Mouse (Mus musculus) lung, adult 18-20 months (tissue): ENCODE results near the gene 2900026A02Rik.

Experiments used
- DNase-seq, 2 experiments: peaks; one replicate each; pipeline ENCODE4 v3.0.0; 2022; ENCODE audit warnings: mixed read lengths in 2 of 2

2900026A02Rik gene

DNA sequence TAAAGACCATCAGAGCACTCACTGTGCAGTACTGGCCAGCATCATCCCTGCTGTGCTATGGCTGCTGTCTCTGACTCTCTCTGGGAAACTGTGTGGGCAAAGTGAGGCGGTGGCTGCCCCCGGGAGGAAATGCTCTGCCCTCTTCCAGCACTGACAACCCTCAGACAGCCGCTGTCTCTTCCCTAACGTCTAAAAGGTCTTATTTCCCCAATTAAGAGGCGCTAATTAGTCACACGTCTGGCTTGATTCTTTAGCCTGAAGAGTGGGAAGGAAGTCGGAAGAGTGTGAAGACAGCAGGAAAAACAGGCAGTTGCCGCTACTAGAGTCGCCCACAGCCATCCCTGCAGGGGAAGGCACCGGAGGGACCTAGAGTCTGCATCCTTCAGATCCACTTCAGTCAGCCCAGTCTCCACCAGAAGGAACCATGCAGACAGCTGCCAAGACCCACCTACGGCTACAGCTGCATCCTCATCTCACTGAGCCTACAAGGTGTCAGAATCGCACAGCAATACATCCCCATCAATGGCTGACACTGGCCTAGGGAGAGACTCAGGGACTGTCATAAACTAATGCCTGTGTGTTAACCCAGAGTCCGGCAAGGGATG lies 101.1 kb downstream of the 2900026A02Rik start:
- no peak for DNase-seq

DNA sequence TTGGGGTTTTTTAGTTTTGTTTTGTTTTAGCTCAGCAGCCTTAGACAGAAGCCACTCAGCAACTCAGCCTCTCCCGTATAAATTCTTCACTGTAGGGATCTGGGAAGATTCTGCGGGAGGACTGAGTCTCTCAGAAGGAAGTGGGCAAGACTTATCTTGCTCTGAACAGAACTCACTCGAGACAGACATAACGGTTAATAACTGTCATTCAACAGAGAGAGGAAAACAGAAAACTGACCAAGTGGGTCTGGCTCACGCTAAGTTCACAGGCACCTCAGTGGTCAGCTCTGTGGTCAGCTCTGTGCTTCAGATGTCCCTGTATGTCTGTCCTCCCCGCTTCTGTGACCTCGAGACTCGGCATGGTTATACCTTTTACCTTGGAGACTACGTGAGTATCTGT lies 101.7 kb downstream of the 2900026A02Rik start:
- no peak for DNase-seq

DNA sequence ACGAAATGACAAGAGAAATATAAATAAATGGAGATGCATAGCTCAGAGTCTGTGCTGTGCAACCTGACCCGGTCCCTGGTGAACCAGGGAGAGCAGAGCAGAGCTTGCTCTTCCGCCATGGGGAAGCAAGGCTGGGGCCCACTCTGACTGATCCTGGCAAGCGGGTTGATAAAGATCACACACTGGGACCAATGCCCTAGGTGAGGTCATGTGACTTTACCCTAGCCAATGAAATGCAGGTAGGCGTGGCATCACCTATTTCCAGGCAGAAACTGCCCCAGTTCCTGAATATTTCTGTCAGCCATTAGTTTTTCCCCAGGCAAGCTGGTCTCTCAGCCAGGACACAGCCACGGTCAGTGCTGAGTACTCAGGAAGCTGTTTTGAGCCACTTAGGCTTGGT lies 102.3 kb downstream of the 2900026A02Rik start:
- DNase-seq, result no peak

DNA sequence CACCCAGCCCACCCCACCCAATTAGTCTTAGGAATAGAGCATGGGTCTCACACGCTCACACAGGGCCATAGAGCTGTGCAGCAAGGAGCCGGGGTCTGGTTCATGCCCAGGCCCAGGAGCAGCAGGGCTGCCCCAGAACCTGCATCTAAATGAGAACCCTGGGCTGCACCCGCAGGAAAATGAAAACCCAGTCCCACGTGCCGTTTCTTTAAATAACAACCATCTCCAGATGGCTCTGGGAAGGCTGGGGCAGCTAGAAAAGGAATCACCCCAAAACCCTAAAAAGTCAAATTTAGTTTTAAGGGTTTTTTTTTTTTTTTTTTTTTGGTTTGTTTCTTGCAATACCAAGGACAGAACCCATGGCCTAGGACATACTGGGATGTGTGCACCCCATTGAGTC lies 103.7 kb downstream of the 2900026A02Rik start:
- no peak for DNase-seq

DNA sequence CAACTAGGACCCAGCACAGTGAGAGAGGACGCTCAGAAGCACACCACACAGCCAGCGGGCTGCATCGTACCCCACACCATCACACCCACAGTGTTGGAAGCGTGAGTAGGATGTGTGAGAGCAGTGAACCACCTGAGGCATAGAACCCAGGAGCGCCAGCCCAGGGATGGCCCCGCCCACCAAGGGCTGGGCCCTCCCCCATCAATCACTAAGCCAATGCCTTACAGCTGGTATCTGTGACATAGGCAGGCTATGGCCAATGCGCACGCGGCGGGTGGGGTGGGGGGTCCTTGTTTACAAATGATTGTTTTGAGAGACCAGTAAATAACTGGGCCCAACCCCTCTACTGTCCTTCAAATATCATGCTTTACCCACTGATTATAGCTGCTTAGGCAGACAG lies 105.1 kb downstream of the 2900026A02Rik start:
- no peak for DNase-seq

DNA sequence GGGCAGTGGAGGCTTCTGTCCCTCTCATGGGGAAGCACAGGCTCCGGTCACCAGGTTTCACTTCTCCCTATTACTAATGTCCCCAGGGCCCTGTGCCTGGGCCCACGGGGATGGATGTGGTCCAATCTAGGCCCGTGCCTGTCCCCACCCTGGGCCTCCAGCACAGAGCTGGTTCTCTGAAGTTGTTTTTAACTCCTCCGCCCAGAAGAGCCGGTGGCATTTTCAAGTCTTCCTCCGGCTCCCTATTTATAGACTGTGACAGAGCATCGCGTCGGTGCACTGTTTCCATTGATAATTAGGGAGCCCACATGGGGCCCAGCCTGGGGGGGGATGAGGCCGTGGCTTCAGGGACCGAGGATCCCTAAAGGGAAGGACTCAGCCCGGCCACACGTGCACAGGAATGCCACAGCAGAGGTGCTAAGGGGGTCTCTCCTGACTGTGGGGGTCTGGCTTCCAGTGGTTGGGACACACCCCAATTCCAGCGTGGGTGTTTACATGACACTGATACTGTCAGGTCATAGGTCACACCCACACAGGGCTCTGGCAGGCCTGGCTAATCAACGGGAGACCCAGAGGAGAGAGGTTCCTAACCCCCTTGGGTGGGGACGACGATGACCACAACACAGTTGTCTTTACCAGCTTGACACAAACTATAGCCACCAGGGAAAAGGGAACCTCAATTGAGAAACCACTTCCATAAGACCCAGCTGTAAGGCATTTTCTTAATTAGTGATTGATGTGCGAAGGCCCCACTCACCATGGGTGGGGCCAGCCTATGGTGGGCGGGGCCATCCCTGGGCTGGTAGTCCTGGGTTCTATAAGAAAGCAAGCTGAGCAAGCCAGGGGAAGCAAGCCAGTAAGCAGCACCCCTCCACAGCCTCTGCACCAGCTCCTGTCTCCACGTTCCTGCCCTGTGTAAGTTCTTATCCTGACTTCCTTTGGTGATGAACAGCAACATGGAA lies 106.5 kb downstream of the 2900026A02Rik start:
- peak in 1 of 2 experiments; percentile 36 for DNase-seq

DNA sequence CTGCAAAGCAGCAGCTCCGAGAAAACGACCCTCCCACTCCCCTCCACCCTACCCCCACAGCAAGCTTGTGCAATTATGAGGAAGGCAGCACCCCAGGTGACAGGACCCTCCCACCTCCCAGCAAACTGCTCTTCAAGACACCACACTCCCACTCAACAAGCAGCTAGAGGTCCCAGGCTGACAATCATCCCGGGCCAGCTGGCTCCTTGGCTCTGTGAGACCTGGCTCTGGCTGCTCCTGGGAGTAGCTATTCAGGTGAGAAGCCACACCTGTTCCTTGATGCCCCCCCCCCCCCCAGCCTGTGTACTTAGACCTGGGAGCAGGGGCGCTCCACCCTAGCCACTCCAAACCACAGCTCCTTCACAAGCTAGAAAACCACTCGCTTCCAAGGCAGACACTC lies 107.9 kb downstream of the 2900026A02Rik start:
- peak in 1 of 2 experiments; percentile 36 for DNase-seq

DNA sequence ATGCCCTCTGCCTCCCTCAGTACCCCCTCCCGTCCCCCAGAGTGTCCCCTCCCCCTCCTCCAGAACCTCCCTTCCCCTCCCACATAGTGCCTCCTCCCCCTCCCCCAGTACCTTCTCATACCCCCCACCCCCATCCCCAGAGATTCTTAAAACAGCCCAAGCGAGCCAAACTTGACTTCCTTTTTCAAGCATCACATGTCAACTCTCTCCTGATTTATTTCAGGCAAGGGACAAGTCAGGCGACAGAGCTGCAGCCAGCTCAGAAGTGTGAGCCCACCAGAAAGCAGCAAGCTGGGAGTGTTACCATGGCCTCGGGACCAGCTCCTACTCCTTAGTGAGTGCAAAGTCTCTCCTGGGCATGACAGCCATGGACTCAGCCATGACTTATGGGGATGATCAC lies 109.7 kb downstream of the 2900026A02Rik start:
- no peak for DNase-seq

DNA sequence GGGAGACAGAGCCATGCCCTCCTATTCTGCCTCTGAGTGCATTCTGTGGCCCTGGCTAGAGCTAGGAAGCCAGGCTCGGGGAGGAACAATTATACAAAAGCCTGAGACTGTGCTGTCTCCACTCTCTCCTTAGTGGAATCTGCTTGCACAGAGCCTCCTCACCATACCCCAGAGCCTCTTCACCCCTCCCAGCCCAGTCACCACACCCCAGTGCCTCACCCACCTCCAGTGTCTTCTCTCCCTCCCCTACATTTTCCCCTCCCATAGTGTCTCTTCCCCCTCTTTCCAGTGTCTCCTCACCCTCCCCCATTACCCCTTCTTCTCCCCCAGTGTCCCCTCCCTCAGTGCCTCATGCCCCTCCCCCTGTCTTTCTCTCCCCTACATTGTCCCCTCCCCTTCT lies 110.1 kb downstream of the 2900026A02Rik start:
- no peak for DNase-seq

DNA sequence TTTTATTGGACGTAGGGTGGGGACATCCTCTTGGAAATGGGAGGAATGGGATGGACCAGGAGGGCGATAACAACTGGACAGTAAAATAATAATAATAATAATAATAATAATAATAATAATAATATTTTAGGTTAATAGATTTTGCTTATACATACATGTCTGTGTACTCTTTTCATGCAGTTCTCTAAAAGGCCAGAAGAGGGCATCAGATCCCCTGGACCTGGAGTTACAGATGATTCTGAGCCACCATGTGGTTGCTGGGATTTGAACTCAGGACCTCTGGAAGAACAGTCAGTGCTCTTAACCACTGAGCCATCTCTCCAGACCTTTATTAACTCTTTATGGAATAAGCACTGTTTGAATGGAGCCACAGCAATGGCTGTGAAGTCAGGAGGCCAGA lies 111.4 kb downstream of the 2900026A02Rik start:
- peak in 1 of 2 experiments; percentile 52 for DNase-seq

DNA sequence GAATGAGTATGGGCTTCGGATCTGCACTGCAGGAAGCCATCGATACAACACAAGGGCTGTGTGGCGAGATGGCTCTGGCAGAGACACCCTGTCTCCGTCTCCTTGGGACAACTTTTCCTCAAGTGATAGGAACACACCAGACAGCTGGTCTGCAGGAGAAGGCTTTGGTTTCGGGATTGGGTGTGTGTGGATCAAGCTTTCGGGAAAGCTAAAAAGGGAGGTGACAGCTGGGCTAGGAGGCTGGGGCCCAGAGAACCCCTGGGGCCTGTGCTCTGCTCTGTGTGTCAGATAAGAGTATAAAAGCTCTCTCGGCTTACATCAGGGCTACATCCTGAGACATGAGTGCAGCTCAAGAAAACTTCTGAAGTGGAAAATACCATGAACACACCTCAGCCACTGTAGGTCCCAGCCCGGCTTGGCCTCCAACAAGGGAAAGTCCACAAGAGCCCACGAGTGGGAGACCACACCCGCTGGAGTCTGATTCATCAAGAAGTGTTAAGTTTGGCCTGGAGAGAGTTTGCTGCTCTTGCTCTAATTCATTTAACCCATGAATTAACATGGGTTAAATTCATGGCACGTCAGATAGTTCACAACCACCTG lies 112.8 kb downstream of the 2900026A02Rik start:
- DNase-seq, result no peak

DNA sequence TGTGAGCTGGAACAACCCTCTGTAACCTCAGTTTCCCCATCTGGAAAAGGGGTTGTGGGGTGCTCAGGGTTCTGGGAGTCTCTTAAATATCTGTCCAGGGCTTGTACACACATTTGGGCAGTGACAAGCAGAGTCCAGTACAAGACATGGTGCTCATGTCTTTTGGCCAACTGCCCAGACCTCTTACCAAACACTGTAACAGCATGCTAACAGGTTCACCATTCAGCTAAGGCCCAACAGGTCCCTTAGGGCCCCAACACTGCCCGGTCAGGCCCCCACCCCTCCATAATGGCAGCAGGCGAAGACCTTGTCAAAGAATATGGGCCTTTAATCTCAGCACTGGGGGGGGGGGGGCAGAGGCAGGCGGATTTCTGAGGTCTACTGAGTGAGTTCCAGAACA lies 113.3 kb downstream of the 2900026A02Rik start:
- DNase-seq, result peak in 1 of 2 experiments; percentile 68

DNA sequence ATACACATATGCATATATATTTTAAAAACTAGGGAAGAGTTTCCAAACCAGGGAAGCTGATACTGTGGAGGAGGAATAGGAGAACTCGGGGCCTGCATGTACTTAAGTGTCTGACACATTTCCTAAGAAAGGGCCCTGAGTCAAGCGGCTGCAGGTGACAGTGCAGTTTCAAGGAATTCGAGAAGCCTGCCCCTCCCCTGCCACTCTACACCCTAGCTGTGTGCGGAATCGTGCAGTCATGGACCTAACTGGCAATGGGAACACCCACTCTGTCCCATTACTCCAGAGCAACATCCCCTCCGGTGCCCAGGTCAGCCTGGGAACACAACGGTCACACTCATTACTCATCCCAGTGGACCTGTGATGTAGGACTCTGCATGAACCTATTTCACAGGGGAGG lies 114.4 kb downstream of the 2900026A02Rik start:
- peak in 1 of 2 experiments; percentile 33 for DNase-seq

DNA sequence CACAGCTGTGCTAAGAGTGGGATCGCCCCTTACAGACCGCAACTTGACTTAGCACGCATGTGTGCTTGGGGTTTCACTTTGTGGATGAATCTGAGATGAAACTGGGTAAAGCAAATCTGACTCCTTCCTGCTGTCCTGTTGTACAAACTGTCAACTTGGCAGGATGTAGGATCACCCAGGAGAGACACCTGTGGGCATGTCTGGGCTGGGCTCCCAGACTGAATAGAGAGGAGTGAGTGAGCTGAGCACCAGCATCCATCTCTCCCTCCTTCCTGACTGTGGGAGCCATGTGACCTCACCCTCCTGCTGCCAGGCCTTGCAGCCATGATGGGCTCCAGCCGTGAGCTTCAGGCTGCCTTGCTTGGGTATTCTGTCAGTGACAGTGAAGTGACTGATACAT lies 115.6 kb downstream of the 2900026A02Rik start:
- DNase-seq, result no peak

DNA sequence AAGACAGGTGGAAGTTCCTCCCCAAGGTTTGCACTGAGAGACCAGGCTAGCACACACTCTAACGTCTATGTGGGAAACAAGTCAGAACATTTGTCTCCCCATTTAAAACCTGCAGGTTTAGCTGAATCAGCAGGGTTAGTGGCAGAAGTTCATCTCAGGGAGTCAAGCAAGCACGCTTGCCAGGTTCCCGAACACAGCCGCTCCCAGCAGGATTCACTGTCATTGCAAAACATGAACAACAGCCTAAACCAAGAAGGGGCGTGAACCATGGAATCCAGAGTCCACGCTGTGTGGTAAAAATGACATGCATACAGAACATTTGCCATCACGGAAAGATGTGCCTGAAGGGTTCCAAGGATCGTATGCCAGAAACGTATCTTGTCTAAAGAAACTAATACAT lies 116.0 kb downstream of the 2900026A02Rik start:
- no peak for DNase-seq

DNA sequence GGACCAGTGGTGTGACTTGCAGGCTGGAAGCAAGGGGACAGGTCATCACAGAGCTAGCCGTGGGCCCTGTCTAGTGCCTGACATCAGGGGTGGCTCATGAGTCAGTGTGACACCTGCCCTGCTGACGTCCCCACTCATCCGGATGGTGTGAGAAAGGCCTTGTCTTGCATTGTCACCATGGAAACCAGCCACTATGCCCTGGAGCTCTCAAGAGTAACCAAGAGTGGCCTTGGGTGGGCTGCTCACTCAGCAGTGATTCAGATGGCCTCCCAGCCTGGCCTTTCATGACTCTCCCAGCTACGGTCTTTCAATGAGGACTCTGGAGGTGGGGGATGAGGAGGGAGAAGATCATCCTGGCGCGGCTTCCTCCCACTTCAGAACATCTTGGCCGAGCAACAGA lies 118.6 kb downstream of the 2900026A02Rik start:
- DNase-seq, result no peak

DNA sequence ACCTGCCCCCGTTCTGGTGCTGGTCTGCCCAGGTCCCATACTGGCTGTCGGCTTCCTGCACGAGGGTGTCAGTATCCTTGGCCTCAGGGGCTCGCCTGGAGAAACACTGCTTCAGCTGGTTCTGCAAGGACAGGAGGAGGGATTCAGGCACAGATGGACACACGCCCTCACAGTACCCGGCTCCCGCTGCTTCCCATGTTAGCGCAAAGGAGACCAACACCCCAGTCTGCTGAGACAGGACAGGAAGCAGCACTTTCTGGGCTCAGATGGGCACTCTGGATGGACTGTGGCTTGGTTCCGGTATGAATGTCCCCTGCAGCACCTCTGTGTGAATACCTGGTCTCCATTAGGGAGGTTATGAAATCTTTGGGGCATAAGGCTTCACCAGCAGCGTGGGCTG lies 119.6 kb downstream of the 2900026A02Rik start:
- DNase-seq, result no peak

DNA sequence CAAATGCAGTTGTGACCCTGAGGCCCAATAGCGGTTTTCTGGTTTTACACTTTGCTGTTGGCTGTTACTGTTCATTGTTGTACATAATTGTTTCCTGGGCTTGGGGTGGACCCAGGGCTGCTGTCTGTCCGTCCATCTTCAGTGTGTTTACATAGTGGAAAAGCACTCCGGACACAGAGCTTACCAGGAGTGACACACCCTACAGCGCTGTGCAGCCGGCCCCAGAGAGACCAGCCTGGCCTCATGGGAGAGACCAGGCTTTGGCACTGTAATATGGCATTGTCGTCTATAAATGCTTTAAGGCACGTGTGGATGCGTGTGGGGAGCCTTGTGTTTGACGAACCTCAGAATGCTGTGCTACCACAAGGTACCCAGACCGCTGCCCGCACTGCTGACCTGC lies 120.6 kb downstream of the 2900026A02Rik start:
- peak; percentile 35 to 58 for DNase-seq

DNA sequence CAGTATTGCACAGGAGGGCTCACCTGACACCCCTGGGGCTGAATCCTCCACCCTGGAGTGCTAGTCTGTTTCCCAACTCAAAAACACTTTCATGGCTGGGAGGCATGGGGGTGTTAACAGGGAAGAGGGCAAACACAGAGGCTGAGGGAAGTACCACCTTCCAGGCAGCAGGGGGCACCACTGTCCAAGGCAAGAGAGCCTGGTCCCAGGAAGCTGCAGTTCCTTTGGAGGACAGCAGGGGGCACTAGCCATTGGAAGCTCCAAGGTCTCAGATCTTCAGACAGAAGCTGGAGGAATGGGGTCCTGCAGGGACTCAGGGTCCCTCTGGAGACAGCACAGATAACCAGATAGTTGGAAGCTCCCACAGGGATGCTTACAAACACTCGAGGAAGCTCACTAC lies 121.5 kb downstream of the 2900026A02Rik start:
- peak; percentile 81 to 87 for DNase-seq

DNA sequence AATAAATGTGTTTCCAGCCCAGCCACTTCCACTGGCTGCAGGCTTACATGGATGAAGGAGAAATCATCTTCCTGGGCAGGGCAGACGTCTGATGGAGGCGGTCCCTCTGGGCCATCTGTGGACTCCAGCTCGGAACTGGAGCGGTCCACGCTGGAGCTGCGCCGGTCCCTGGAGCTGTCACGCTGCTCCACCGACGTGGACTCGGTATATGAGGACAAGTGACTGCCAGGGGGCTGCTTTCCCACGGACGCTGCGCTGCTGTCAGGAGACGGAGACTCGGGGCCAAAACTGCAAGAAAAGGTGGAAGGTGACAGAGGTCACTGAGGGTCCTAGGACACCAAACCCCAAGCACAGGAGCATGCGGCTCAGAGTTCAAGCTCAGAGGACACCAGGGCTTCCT lies 123.5 kb downstream of the 2900026A02Rik start:
- DNase-seq, result no peak

DNA sequence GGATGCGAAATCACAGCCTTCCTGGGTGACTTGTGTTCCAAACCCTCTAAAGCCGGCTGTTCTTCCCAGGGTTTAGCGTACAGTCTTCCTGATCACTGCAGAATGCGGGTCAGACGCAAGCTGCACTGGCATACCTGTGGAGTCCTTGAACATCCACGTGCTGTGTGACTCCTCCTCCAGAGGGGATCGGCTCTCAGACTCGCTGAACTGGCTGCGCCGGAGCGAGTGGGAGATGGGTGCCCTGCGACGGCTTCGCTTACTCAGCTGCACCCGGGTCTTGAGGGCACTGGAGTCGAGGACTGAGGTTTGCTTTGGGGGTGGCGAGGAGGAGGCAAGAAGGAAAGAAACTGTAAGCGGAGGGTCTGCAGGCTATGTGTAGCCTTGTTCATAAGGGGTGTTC lies 125.6 kb downstream of the 2900026A02Rik start:
- peak; percentile 55 to 73 for DNase-seq

DNA sequence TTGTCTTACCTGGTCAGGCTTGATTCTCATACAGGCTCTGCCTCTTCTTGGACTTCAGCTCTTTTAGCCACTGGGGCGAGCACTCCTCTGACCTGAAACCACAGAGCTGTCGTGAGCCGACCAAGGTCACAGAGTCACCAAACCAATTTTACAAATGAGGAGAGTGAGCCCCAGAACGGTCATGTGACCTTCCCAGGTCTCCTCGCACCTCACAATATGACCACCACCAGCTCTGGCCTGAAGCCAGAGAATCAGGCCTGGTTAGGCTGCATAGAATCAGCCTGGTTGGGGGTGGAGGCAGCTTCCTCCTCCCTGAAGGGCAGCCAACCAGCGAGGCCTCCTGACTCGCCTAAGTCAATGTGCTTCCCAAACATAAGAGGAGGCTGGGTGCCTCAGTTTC lies 128.6 kb downstream of the 2900026A02Rik start:
- DNase-seq, result peak in 1 of 2 experiments; percentile 46

DNA sequence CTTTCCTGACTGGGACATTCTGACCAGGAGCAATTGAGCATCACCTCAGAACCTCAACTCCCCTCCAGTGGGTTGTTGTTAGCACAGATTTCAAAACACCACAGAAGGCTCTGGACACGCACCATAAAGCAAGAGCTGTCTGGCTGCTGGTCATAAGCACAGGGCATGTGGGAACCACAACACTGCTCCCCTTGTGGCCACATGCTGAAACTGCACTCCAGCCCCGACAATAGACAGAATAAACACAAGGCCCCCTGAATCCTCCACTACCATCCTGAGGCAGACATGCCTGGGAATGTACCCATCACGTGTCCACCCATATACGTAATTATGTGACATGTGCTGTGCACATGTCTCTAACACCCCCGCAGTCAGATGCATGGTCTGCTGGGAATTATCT lies 129.9 kb downstream of the 2900026A02Rik start:
- peak in 1 of 2 experiments; percentile 33 for DNase-seq

DNA sequence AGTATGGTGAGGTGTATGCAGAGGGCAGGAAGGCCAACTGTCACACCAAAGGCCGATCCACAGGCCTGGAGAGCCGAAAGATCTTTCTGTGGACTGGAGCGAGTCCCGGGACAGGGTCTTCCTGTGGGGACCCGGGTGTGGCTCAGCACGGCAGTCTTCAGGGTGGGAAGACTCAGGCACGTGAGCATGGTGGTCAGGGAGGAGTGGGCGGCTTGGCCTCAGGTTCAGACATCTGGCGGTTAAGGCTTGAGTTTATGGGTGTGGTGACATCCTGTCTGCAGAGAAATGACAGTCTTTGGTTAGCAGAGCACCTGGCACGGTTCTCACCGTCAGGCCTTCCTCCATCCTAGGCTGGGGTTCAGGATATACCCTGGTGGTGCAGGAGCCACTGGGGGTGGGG lies 130.3 kb downstream of the 2900026A02Rik start:
- DNase-seq, result no peak
